Mouse (Mus musculus) lung, postnatal 0 days (tissue): ENCODE measurements around the gene Smpd1.

Source experiments
- CTCF ChIP-seq: IDR thresholded peaks from 2 replicates; pipeline ENCODE4 v1.5.1; 2016; ENCODE audit warnings: antibody characterized with exemption, mild to moderate bottlenecking
- EP300 ChIP-seq: IDR thresholded peaks from 2 replicates; pipeline ENCODE4 v1.6.1; 2016; ENCODE audit warnings: antibody characterized with exemption, mild to moderate bottlenecking, control low read depth

DNA sequence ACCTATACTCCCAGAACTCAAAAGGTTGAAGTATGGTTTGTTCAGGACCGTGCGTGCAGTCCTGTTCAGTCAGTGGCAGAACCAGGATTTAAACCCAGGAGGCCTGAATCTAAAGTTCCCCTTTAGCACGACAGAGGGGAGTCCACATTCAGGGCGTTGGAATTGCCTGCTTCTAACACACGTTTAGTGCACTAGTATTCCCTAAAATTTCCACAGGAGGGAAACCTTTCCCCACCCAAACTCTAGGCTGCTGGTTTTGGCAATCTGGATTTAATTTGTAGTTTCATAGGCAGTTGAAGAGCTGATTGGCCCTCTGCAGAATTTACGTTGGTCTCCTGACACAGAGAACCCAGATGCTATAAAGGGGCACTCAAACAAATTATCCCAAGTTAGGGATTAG, 5.1 kb upstream of the Smpd1 start:
- peak; percentile 72 for TF ChIP-seq CTCF
- TF ChIP-seq EP300, result no peak
